Mouse (Mus musculus) spleen, postnatal 0 days (tissue): ENCODE measurements around the gene Bace1. TPM values are rescaled to one million over a fixed set of nuclear protein-coding genes. Genes with fewer than 3 reads are reported as not detected.

Experiments
- polyA plus RNA-seq: library from polyadenylated mRNA; unstranded; fragments of >200 nt; fragmentation: Nextera tagmentation; extraction: Ambion mirVana; gene quantifications from 2 replicates; pipeline ENCODE4 v1.2.1, GENCODE M21; 2015

Bace1 gene
- polyA plus RNA-seq, result 9.6 and 12.9 TPM in 2 replicates

DNA sequence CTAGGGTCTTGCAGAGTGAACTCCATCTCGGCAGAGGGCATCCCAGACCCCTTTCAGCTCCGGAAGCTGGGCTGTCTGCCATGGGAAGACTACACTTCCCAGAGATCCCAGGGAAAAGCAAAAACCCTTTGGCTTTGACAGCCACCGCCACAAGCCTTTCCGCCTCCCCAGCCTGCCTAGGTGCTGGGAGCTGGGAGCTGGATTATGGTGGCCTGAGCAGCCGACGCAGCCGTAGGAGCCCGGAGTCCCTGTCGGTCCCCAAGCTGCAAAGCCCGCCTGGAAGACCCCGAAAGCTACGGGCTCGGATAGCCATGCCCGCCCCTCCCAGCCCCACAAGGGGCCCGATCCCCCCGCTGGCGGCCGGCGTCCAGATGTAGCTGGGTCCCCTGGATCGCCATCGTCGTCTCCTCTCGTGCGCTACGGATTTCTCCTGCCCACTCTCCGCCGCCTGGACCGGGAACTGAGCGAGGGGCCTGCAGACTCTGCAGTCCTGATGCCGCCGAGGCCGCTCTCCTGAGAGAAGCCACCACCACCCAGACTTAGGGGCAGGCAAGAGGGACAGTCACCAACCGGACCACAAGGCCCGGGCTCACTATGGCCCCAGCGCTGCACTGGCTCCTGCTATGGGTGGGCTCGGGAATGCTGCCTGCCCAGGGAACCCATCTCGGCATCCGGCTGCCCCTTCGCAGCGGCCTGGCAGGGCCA is at the start of gene Bace1:
Bace1 (plus strand) TSS at position 147 of the 705 bp plus-strand sequence.

GRCm38 (mm10) chr9:45828291-45828963 is 10.0 kb upstream of the Bace1 start, which contains the start of gene Cep164:
Gene Cep164, minus strand, starts transcription at chr9:45828691.

DNA sequence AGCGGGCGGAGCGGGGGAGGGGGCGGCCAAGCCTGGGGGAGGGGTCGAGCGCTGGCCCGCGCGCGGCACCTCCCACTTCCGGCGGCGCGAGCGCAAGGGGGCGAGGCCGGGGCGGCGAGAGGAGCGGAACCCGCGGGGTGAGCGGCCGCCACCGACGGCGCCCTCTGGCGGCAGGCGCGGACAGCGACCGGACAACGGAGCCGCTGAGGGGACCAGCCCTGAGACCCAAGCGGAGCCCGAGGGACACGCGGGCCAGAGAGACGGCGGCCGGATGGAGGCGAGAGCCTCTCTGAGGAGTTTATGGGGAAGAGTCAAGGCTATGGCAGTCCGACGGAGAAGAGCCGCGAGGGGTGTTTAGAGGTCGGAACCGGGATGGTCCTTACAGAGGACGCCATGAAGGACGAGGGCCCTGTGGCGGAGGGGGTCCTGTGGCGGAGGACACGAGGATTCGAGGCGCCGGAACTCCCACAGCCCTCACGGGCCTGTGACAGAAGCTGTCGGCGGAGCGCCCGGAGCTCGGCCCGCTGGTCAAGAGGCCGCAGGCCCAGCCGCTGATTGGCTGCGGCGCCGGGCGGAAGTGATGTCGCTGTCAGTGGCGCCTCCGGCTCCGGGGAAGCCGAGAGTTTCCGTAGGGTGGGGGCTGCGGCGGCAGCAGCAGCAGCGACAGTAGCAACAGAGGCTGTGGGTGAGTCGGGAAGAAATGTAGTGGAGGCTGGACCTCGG is 68.1 kb downstream of the Bace1 start, which contains the start of the genes Pcsk7 and Rnf214:
Pcsk7 (plus strand) TSS at position 143 of the 723 bp plus-strand sequence.
Rnf214 (minus strand) TSS at position 557 of the 723 bp plus-strand sequence.

Other genes with a start within 250 kb of the Bace1 start
- 17.2 and 17.5 TPM in 2 replicates for gene Cep164, start 9.9 kb upstream of the Bace1 start, polyA plus RNA-seq
- 10.4 and 11.4 TPM in 2 replicates for gene Pcsk7, start 67.9 kb downstream of the Bace1 start, polyA plus RNA-seq
- gene Rnf214, start 68.3 kb downstream of the Bace1 start, polyA plus RNA-seq, result 28.1 and 31.2 TPM in 2 replicates
- 106 and 124 TPM in 2 replicates for gene Tagln, start 97.5 kb downstream of the Bace1 start, polyA plus RNA-seq
- gene Sidt2, start 116.7 kb downstream of the Bace1 start, polyA plus RNA-seq, result 30.6 and 34.0 TPM in 2 replicates
- gene Pafah1b2, start 174.1 kb downstream of the Bace1 start, polyA plus RNA-seq, result 66.6 and 68.7 TPM in 2 replicates
- 5.6 and 6.5 TPM in 2 replicates for gene Sik3, start 174.2 kb downstream of the Bace1 start, polyA plus RNA-seq